Mouse (Mus musculus) CH12.LX (cell line): Measurements from ENCODE around the gene Kif3b. TPM values are rescaled to one million over a fixed set of nuclear protein-coding genes. Genes with fewer than 3 reads are reported as not detected.

Source experiments
- DNase-seq: peaks from one replicate; pipeline ENCODE4 v3.0.0-alpha.2; 2013; ENCODE audit errors: extremely low read depth
- H3K27ac ChIP-seq: 2 replicates; pipeline ENCODE4 v1.5.1; 2012; ENCODE audit warnings: low read depth, mild to moderate bottlenecking, control low read depth, moderate library complexity; ENCODE audit not compliant: insufficient read depth
- H3K27me3 ChIP-seq: replicated peaks from 2 replicates; pipeline ENCODE3; 2012; ENCODE audit warnings: inconsistent platforms
- H3K36me3 ChIP-seq, 2 experiments: replicated peaks in 1 of 2; 2 replicates each; pipeline versions ENCODE3 to v1.6.1; 2012; ENCODE audit warnings: inconsistent platforms in 1 of 2, low read length in 1 of 2, mild to moderate bottlenecking in 1 of 2, mixed read lengths in 1 of 2, moderate library complexity in 1 of 2; ENCODE audit not compliant: control insufficient read depth in 1 of 2, insufficient read depth in 1 of 2
- H3K4me1 ChIP-seq, 2 experiments: 2 replicates each; pipeline ENCODE4 v1.6.1; 2012; ENCODE audit warnings: inconsistent platforms in 1 of 2, moderate library complexity in 1 of 2; ENCODE audit not compliant: insufficient read depth in 2 of 2, control insufficient read depth in 1 of 2
- H3K4me2 ChIP-seq: 2 replicates; pipeline ENCODE4 v1.6.1; 2012; ENCODE audit warnings: low read depth, mild to moderate bottlenecking, control low read depth; ENCODE audit not compliant: poor library complexity, insufficient read depth, severe bottlenecking
- H3K4me3 ChIP-seq, 3 experiments: fragments of 150-350 bp in 1 of 3; sonication (generic) in 1 of 3; replicated peaks in 1 of 3; 2 replicates each; pipeline versions ENCODE3 to v1.5.1; 2011 to 2012; ENCODE audit warnings: low read depth in 2 of 3, low read length in 2 of 3, mild to moderate bottlenecking in 2 of 3, moderate library complexity in 2 of 3, control low read depth in 1 of 3, improper control_type of control experiment in 1 of 3, inconsistent platforms in 1 of 3, mixed read lengths in 1 of 3; ENCODE audit not compliant: poor library complexity in 1 of 3
- H3K79me2 ChIP-seq: replicated peaks from 2 replicates; pipeline ENCODE4 v1.6.1; 2012; ENCODE audit warnings: mild to moderate bottlenecking, moderate library complexity; ENCODE audit not compliant: control insufficient read depth, poor library complexity, insufficient read depth, severe bottlenecking; ENCODE audit errors: extremely low read depth
- H3K9ac ChIP-seq: 2 replicates; pipeline ENCODE4 v1.6.1; 2012; ENCODE audit warnings: low read depth, mild to moderate bottlenecking, control low read depth, moderate library complexity; ENCODE audit not compliant: insufficient read depth
- H3K9me3 ChIP-seq: replicated peaks from 2 replicates; pipeline ENCODE3; 2012; ENCODE audit warnings: low read length, inconsistent platforms, mixed read lengths
- BHLHE40 ChIP-seq: IDR thresholded peaks from 2 replicates; pipeline ENCODE4 v1.6.1; 2011; ENCODE audit warnings: mild to moderate bottlenecking, low read depth, low read length, improper control_type of control experiment
- CHD2 ChIP-seq: IDR thresholded peaks from 2 replicates; pipeline ENCODE4 v1.6.1; 2011; ENCODE audit warnings: low read length, improper control_type of control experiment
- E2F4 ChIP-seq: IDR thresholded peaks from 2 replicates; pipeline ENCODE4 v1.6.1; 2011; ENCODE audit warnings: low read depth, low read length, improper control_type of control experiment; ENCODE audit not compliant: insufficient replicate concordance
- ELF1 ChIP-seq: IDR thresholded peaks from 2 replicates; pipeline ENCODE4 v1.6.1; 2014; ENCODE audit warnings: low read depth, mild to moderate bottlenecking, inconsistent platforms, low read length, improper control_type of control experiment
- EP300 ChIP-seq: IDR thresholded peaks from 2 replicates; pipeline ENCODE4 v1.6.1; 2011; ENCODE audit warnings: low read length, improper control_type of control experiment
- ETS1 ChIP-seq: conservative IDR thresholded peaks from 2 replicates; pipeline ENCODE4 v1.6.1; 2012; ENCODE audit warnings: low read depth, mild to moderate bottlenecking, inconsistent platforms, low read length, improper control_type of control experiment, moderate library complexity
- GABPA ChIP-seq: IDR thresholded peaks from 2 replicates; pipeline ENCODE4 v1.6.1; 2012; ENCODE audit warnings: low read depth, low read length, improper control_type of control experiment, inconsistent platforms; ENCODE audit not compliant: insufficient replicate concordance
- JUN ChIP-seq: IDR thresholded peaks from 2 replicates; pipeline ENCODE4 v1.6.1; 2011; ENCODE audit warnings: low read depth, mild to moderate bottlenecking, low read length, improper control_type of control experiment, moderate library complexity; ENCODE audit not compliant: insufficient read depth
- JUND ChIP-seq: conservative IDR thresholded peaks from 2 replicates; pipeline ENCODE4 v1.6.1; 2011; ENCODE audit warnings: low read depth, low read length, improper control_type of control experiment
- KAT2A ChIP-seq: IDR thresholded peaks from 2 replicates; pipeline ENCODE4 v1.6.1; 2012; ENCODE audit warnings: low read length, improper control_type of control experiment, inconsistent platforms; ENCODE audit not compliant: insufficient replicate concordance
- MAZ ChIP-seq: IDR thresholded peaks from 2 replicates; pipeline ENCODE4 v1.6.1; 2012; ENCODE audit warnings: low read depth, mild to moderate bottlenecking, inconsistent platforms, low read length, improper control_type of control experiment, moderate library complexity
- MEF2A ChIP-seq: IDR thresholded peaks from 2 replicates; pipeline ENCODE4 v1.6.1; 2014; ENCODE audit warnings: low read depth, mild to moderate bottlenecking, inconsistent platforms, low read length, improper control_type of control experiment, borderline replicate concordance
- MXI1 ChIP-seq: IDR thresholded peaks from 2 replicates; pipeline ENCODE4 v1.6.1; 2011; ENCODE audit warnings: mild to moderate bottlenecking, low read depth, low read length, improper control_type of control experiment
- NELFE ChIP-seq: IDR thresholded peaks from 2 replicates; pipeline ENCODE4 v1.6.1; 2011; ENCODE audit warnings: low read depth, low read length, improper control_type of control experiment
- NRF1 ChIP-seq: IDR thresholded peaks from 2 replicates; pipeline ENCODE4 v1.6.1; 2014; ENCODE audit warnings: low read depth, mild to moderate bottlenecking, inconsistent platforms, low read length, improper control_type of control experiment, moderate library complexity
- PAX5 ChIP-seq: IDR thresholded peaks from 2 replicates; pipeline ENCODE4 v1.6.1; 2012; ENCODE audit warnings: low read length, inconsistent platforms, mixed read lengths
- POLR2A ChIP-seq: IDR thresholded peaks from 2 replicates; pipeline ENCODE4 v1.6.1; 2011; ENCODE audit warnings: low read depth, mild to moderate bottlenecking, improper control_type of control experiment, low read length
- POLR2AphosphoS2 ChIP-seq: IDR thresholded peaks from 2 replicates; pipeline ENCODE4 v1.6.1; 2011; ENCODE audit warnings: low read depth, low read length, improper control_type of control experiment
- RAD21 ChIP-seq: IDR thresholded peaks from 2 replicates; pipeline ENCODE4 v1.6.1; 2011; ENCODE audit warnings: low read depth, mild to moderate bottlenecking, low read length, improper control_type of control experiment, moderate library complexity
- RCOR1 ChIP-seq: conservative IDR thresholded peaks from 2 replicates; pipeline ENCODE4 v1.6.1; 2012; ENCODE audit warnings: low read depth, mild to moderate bottlenecking, inconsistent platforms, low read length, improper control_type of control experiment
- SIN3A ChIP-seq: IDR thresholded peaks from 2 replicates; pipeline ENCODE4 v1.6.1; 2012; ENCODE audit warnings: low read length, improper control_type of control experiment, inconsistent platforms
- SMC3 ChIP-seq: IDR thresholded peaks from 2 replicates; pipeline ENCODE4 v1.6.1; 2011; ENCODE audit warnings: low read depth, low read length, improper control_type of control experiment
- TBP ChIP-seq: conservative IDR thresholded peaks from 2 replicates; pipeline ENCODE4 v1.6.1; 2011; ENCODE audit warnings: low read depth, low read length, improper control_type of control experiment
- TCF12 ChIP-seq: IDR thresholded peaks from 2 replicates; pipeline ENCODE4 v1.6.1; 2014; ENCODE audit warnings: low read depth, mild to moderate bottlenecking, inconsistent platforms, low read length, improper control_type of control experiment
- UBTF ChIP-seq: IDR thresholded peaks from 2 replicates; pipeline ENCODE4 v1.6.1; 2012; ENCODE audit warnings: low read depth, mild to moderate bottlenecking, inconsistent platforms, low read length, improper control_type of control experiment, moderate library complexity
- USF2 ChIP-seq: conservative IDR thresholded peaks from 2 replicates; pipeline ENCODE4 v1.6.1; 2011; ENCODE audit warnings: low read depth, low read length, improper control_type of control experiment
- ZMIZ1 ChIP-seq: IDR thresholded peaks from 2 replicates; pipeline ENCODE4 v1.6.1; 2012; ENCODE audit warnings: low read depth, mild to moderate bottlenecking, inconsistent platforms, low read length, improper control_type of control experiment
- ZNF384 ChIP-seq: IDR thresholded peaks from 2 replicates; pipeline ENCODE4 v1.6.1; 2012; ENCODE audit warnings: low read depth, low read length, improper control_type of control experiment, inconsistent platforms
- dilution Hi-C: fragments of 300-500 bp; cut with MboI; formaldehyde crosslinking; loops from 2 replicates; pipeline ENCODE4 v1.14.3; 2020; ENCODE audit warnings: low sequenced_read_pairs; ENCODE audit not compliant: extremely low pct_unique_long_range_greater_than_20kb, extremely low pct_ligation_motif_present
- in situ Hi-C: fragments of 300-500 bp; cut with MboI; formaldehyde crosslinking; loops from 3 replicates; pipeline ENCODE4 v1.14.3; 2019; ENCODE audit warnings: low sequenced_read_pairs, low pct_ligation_motif_present, low pct_unique_long_range_greater_than_20kb, mixed read lengths
- polyA plus RNA-seq: library from polyadenylated mRNA; unstranded; fragments of >175 nt; gene quantifications from 2 replicates; pipeline ENCODE4 v1.2.1, GENCODE M21; 2012; ENCODE audit warnings: low read depth; ENCODE audit not compliant: insufficient read length
- total RNA-seq, 2 experiments: library from RNA; depleted of rRNA; stranded (reverse); fragments of 300-350 nt in 1 of 2; fragments of >200 nt in 1 of 2; gene quantifications; 2 replicates each; pipeline ENCODE4 v1.2.3; 2012 to 2014

The Kif3b gene
- total and polyA plus RNA-seq, 3 experiments, result 8.5 to 16.5 (median 10.6) TPM

GRCm38 (mm10) chr2:153345071-153345453 lies 53.8 kb downstream of the Kif3b start:
- TF ChIP-seq JUN (peak; percentile 62; the same call in 1 of the 2 replicates), KAT2A (no peak), BHLHE40 (0 out of 2 replicates have a peak, but pooled peaks have one; percentile 49), JUND (peak; percentile 79), ETS1 (peak; percentile 22; the same call in 1 of the 2 replicates), UBTF (no peak), MEF2A (0 out of 2 replicates have a peak, but pooled peaks have one; percentile 5), EP300 (peak; percentile 82)
- dilution Hi-C loops, result no loop called here
- no peaks in the 10 kb centered on the region for H3K27me3 ChIP-seq
- peaks cover 0 to 7% of the 10 kb centered on the region in 2 experiments for H3K36me3 ChIP-seq
- in situ Hi-C loops, result no loop called here
- H3K79me2 ChIP-seq, result peaks cover 38% of the 10 kb centered on the region
- H3K4me1 ChIP-seq, result peaks cover 4 to 19% of the 10 kb centered on the region in 2 experiments; a peak in 3 of 4 replicates
- DNase-seq, result no peak
- H3K27ac ChIP-seq, result peak overlapping the region; percentile 31; the same call in 1 of the 2 replicates
- H3K4me2 ChIP-seq, result peak overlapping the region; percentile 63
- no peaks in the 10 kb centered on the region for H3K9me3 ChIP-seq
- peak overlapping the region; percentile 57 to 82 (median 71) for H3K4me3 ChIP-seq
- H3K9ac ChIP-seq, result peak overlapping the region; percentile 87

- peak; percentile 99 for DNase-seq
- in situ Hi-C loops (no loop called here), dilution Hi-C loops (no loop called here)
- H3K4me3 ChIP-seq, result peak within 1 kb of the TSS; percentile 82 to 94 (median 94)
- H3K27me3 ChIP-seq, result no peaks in the 10 kb centered on the region
- no peaks in the 10 kb centered on the region for H3K9me3 ChIP-seq
- peak within 1 kb of the TSS; percentile 99 for H3K4me2 ChIP-seq
- H3K79me2 ChIP-seq, result peaks cover 44% of the 10 kb centered on the region
- peaks cover 4 to 25% of the 10 kb centered on the region in 2 experiments; a peak in 3 of 4 replicates for H3K4me1 ChIP-seq
- peak within 1 kb of the TSS; percentile 87 for H3K27ac ChIP-seq
- H3K9ac ChIP-seq, result peak within 1 kb of the TSS; percentile 98
- peaks cover 0 to 7% of the 10 kb centered on the region in 2 experiments for H3K36me3 ChIP-seq
- TF ChIP-seq JUN (no peak), ELF1 (peak; percentile 97), USF2 (no peak), SIN3A (peak; percentile 95), CHD2 (peak; percentile 99), NRF1 (peak; percentile 60), KAT2A (peak; percentile 92; the same call in 1 of the 2 replicates), ZMIZ1 (peak; percentile 74; the same call in 1 of the 2 replicates), POLR2AphosphoS2 (0 out of 2 replicates have a peak, but pooled peaks have one; percentile 36), NELFE (peak; percentile 56), EP300 (no peak), RAD21 (no peak), PAX5 (no peak), SMC3 (no peak), ETS1 (0 out of 2 replicates have a peak, but pooled peaks have one; percentile 13), POLR2A (peak; percentile 77), MAZ (no peak; the same call in 1 of the 2 replicates), ZNF384 (peak; percentile 99), GABPA (peak; percentile 46; the same call in 1 of the 2 replicates), MEF2A (peak; percentile 13; the same call in 1 of the 2 replicates), BHLHE40 (peak; percentile 41; the same call in 1 of the 2 replicates), MXI1 (peak; percentile 14; the same call in 1 of the 2 replicates), TBP (peak; percentile 57; the same call in 1 of the 2 replicates), RCOR1 (no peak), TCF12 (peak; percentile 53), E2F4 (peak; percentile 80; the same call in 1 of the 2 replicates)
Measured at GRCm38 (mm10) chr2:153345454-153346220, 54.4 kb downstream of the Kif3b start, which contains the start of gene Asxl1. Gene Asxl1 (plus strand): TSS chr2:153345829.
